Mouse (Mus musculus): ENCODE measurements around the gene Nrxn1. TPM values are rescaled to one million over a fixed set of nuclear protein-coding genes. Genes with fewer than 3 reads are reported as not detected.

Nrxn1 gene
- polyA plus RNA-seq, 1 experiment = not detected

DNA sequence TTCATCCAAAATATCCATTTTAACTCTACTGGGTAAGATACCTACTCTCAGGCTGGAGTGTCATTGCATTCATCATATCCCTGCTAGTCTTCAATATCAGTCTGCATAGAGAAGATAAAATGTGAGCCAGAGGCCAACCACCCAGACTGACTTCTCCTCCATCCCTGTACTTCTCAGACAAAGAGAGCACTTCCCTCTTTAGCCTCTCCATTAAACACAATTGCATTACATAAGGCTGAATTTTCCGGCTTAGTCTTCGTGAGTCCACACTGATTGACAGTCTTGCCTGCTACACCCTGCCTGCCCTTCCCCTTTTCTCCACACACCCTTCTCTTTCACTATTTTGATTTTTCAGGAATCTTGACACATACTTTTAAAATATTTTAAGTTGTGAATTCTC is 858.1 kb downstream of the Nrxn1 start:
- TF ChIP-seq TAL1 (IDR thresholded peaks at IDR 0.05; ENCODE audit: low read length) (no peak), GATA1 (IDR thresholded peaks at IDR 0.05; ENCODE audit: low read length) (no peak)
- Histone ChIP-seq H3K27me3 (ENCODE audit: control insufficient read depth) (no peaks in the 10 kb centered on the region), H3K36me3 (ENCODE audit: control insufficient read depth) (no peaks in the 10 kb centered on the region), H3K4me3 (replicated peaks) (no peak overlapping the region), H3K4me1 (ENCODE audit: control insufficient read depth) (no peaks in the 10 kb centered on the region), H3K9me3 (ENCODE audit: control insufficient read depth, low read length) (no peaks in the 10 kb centered on the region)

DNA sequence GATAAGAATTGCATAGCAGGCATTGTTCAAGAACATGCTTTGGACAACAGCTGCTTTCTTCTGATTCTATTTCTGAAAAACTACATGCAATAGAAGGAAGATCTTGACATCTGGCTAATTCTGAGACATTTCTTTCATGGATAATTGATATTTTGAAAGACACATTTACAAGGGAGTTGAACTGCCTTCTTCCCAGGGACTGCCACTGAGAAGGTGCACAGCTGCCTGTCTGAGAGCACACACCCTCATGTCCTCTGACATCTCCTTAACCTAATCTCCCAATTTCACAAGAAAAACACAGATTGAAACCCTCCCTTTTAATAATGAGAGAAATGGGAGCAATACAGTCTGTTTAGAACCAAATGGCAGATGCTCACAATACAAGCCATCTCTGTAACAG is 884.3 kb downstream of the Nrxn1 start:
- H3K9me3 ChIP-seq (ENCODE audit: control insufficient read depth, low read length) = no peaks in the 10 kb centered on the region; the same call in 1 of the 2 replicates
- no peaks in the 10 kb centered on the region for H3K4me1 ChIP-seq (ENCODE audit: control insufficient read depth)
- H3K4me3 ChIP-seq (replicated peaks) = no peak overlapping the region
- TF ChIP-seq TAL1 (IDR thresholded peaks at IDR 0.05; ENCODE audit: low read length) = no peak
- TF ChIP-seq GATA1 (IDR thresholded peaks at IDR 0.05; ENCODE audit: low read length) = no peak
- H3K36me3 ChIP-seq (ENCODE audit: control insufficient read depth) = no peaks in the 10 kb centered on the region
- no peaks in the 10 kb centered on the region for H3K27me3 ChIP-seq (ENCODE audit: control insufficient read depth)

DNA sequence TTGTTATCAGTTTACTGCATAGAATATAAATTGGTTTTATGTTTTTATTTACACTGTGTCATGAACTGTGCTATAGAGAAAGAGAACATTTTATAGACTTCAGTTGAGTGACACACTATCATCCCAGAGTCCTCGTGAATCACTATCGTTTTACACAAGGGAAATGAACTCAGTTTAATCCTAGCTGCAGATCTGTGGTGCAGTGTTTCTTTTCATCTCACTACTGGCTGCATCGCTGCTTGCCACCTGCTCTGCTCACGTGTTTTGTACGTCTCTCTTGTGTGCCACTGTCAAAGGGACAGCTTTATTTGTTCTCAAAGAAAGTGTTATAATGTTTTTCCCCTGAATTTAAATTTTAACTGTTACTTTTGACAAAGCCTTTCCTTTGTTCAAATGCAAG is 885.3 kb downstream of the Nrxn1 start:
- Histone ChIP-seq H3K36me3 (ENCODE audit: control insufficient read depth) (no peaks in the 10 kb centered on the region), H3K27me3 (ENCODE audit: control insufficient read depth) (no peaks in the 10 kb centered on the region), H3K4me1 (ENCODE audit: control insufficient read depth) (no peaks in the 10 kb centered on the region), H3K4me3 (replicated peaks) (no peak overlapping the region), H3K9me3 (ENCODE audit: control insufficient read depth, low read length) (no peaks in the 10 kb centered on the region; the same call in 1 of the 2 replicates)
- no peak for TF ChIP-seq GATA1 (IDR thresholded peaks at IDR 0.05; ENCODE audit: low read length)
- no peak for TF ChIP-seq TAL1 (IDR thresholded peaks at IDR 0.05; ENCODE audit: low read length)

DNA sequence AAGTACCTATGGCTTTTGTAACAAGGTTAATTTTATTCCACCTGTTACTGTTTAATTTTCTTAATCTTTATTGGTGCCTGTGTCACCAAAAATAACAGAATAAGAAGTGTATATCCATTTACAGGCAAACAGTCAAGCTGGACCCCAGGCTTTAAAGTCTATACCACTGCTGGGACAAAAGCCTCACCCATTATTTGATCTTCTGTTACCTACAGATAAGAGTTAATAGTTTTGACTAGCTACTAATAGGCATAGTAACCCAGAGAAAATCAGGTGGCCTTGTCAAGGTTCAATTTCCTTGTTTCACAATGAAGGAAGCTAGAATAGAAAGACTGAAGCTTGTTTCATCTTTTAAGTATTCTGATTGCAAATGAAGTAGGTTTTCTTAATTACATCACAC is 888.9 kb downstream of the Nrxn1 start:
- Histone ChIP-seq H3K4me1 (ENCODE audit: control insufficient read depth) (no peaks in the 10 kb centered on the region), H3K36me3 (ENCODE audit: control insufficient read depth) (no peaks in the 10 kb centered on the region), H3K9me3 (ENCODE audit: control insufficient read depth, low read length) (no peaks in the 10 kb centered on the region; the same call in 1 of the 2 replicates), H3K27me3 (ENCODE audit: control insufficient read depth) (no peaks in the 10 kb centered on the region), H3K4me3 (replicated peaks) (no peak overlapping the region)
- TF ChIP-seq TAL1 (IDR thresholded peaks at IDR 0.05; ENCODE audit: low read length) = no peak
- no peak for TF ChIP-seq GATA1 (IDR thresholded peaks at IDR 0.05; ENCODE audit: low read length)

DNA sequence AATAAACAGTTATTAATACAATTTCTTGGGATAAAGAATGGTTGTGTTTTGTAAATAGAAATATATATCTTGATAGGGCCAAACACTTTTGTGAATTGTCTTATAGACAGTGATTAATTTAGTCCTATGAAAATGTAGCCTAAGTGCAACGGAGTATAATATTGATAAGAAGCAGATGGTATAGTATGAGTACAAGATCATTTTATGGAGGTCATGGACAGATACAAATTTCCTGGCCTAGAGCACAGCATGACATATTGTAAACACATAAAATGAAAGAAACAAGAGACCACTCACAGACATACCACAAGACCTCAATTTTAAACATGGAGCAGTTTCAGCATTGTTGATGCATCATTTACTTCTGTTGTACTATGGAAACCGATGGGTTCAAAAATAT is 890.1 kb downstream of the Nrxn1 start:
- Histone ChIP-seq H3K27me3 (ENCODE audit: control insufficient read depth) (no peaks in the 10 kb centered on the region), H3K9me3 (ENCODE audit: control insufficient read depth, low read length) (no peaks in the 10 kb centered on the region; the same call in 1 of the 2 replicates), H3K4me3 (replicated peaks) (no peak overlapping the region), H3K4me1 (ENCODE audit: control insufficient read depth) (no peaks in the 10 kb centered on the region), H3K36me3 (ENCODE audit: control insufficient read depth) (no peaks in the 10 kb centered on the region)
- TF ChIP-seq GATA1 (IDR thresholded peaks at IDR 0.05; ENCODE audit: low read length) (no peak), TAL1 (IDR thresholded peaks at IDR 0.05; ENCODE audit: low read length) (no peak)

DNA sequence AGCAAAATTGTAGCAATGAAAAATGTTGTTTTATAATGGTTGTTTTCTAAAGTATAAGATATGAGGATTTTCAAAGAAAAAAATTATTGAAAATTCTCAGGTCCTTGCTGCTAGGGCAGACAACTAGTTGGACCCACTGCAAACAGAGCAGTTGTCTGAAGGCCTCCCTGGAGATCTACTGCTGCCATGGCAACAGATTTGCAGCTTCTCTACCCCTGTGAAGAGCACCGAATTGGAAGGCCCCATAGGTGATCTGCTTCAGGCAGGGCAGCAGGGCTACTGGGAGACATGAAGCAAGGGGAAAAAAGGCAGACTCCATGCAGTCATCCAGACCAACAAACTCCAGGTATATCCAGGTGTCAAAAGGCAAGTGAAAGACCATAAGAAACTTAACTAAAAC is 896.1 kb downstream of the Nrxn1 start:
- TF ChIP-seq TAL1 (IDR thresholded peaks at IDR 0.05; ENCODE audit: low read length) (no peak), GATA1 (IDR thresholded peaks at IDR 0.05; ENCODE audit: low read length) (no peak)
- no peaks in the 10 kb centered on the region for H3K4me1 ChIP-seq (ENCODE audit: control insufficient read depth)
- H3K36me3 ChIP-seq (ENCODE audit: control insufficient read depth) = no peaks in the 10 kb centered on the region
- H3K4me3 ChIP-seq (replicated peaks) = no peak overlapping the region
- no peaks in the 10 kb centered on the region for H3K27me3 ChIP-seq (ENCODE audit: control insufficient read depth)
- peaks cover 4% of the 10 kb centered on the region; the same call in 1 of the 2 replicates for H3K9me3 ChIP-seq (ENCODE audit: control insufficient read depth, low read length)

DNA sequence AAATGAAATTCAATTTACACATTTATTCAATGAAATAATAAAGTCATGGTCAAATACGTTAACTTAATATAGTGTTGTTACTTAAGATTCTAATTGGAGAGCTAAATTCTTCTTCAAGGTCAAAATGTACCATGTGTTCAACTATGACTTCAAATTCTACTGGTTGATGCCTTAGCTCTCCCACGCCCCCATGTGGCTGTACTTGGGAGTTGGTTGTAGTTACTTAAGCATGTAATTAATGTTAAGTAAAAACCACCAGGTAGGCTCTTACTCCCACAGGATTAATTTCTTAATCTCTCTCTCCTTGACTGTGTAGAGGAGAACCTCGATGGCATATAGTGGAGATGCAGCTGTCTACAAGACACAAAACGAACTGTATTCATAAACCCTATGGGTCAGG is 951.3 kb downstream of the Nrxn1 start:
- Histone ChIP-seq H3K9me3 (ENCODE audit: control insufficient read depth, low read length) (no peaks in the 10 kb centered on the region), H3K27me3 (ENCODE audit: control insufficient read depth) (no peaks in the 10 kb centered on the region), H3K4me1 (ENCODE audit: control insufficient read depth) (no peaks in the 10 kb centered on the region), H3K4me3 (replicated peaks) (no peak overlapping the region), H3K36me3 (ENCODE audit: control insufficient read depth) (no peaks in the 10 kb centered on the region)
- TF ChIP-seq TAL1 (IDR thresholded peaks at IDR 0.05; ENCODE audit: low read length) (no peak), GATA1 (IDR thresholded peaks at IDR 0.05; ENCODE audit: low read length) (no peak)

DNA sequence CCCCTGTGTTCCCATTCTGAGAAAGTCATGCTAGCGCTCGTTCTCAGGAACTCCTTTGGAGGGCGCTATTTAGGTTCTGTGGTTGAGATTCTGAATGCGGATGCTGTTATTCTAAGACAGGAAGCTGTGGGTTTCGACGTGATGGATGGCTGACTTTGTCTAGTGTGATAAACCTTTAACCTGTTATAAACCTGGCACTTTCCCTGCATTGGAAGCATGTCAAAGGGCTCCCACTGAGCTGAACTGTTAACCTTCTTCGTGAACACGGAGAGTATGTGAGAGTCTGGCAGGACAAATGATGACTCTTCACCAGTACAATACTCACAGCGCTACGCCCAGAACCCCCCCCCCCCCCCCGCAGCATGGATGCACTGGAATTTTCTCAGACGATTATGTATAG is 962.0 kb downstream of the Nrxn1 start:
- Histone ChIP-seq H3K36me3 (ENCODE audit: control insufficient read depth) (no peaks in the 10 kb centered on the region), H3K4me3 (replicated peaks) (no peak overlapping the region), H3K4me1 (ENCODE audit: control insufficient read depth) (no peaks in the 10 kb centered on the region), H3K9me3 (ENCODE audit: control insufficient read depth, low read length) (no peaks in the 10 kb centered on the region), H3K27me3 (ENCODE audit: control insufficient read depth) (no peaks in the 10 kb centered on the region)
- TF ChIP-seq TAL1 (IDR thresholded peaks at IDR 0.05; ENCODE audit: low read length) (no peak), GATA1 (IDR thresholded peaks at IDR 0.05; ENCODE audit: low read length) (no peak)

DNA sequence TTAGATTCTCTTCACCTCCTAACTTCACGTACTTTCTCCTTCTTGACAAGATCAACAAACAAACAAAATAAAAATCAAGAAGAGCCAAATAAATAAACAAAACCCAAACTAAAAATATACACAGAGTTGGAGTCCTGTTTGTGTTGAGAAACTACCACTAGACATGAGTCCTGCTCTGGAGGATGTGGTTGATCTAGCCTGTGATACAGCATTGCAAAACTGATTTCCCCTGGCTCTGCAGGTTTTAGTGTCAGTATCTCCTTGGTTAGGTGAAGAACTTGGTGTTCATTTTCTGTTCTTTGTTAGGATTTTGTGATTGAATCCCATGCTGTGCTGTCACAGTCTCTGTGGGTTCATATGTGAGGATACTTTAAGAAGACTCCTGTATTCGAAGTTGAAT is 963.7 kb downstream of the Nrxn1 start:
- H3K9me3 ChIP-seq (ENCODE audit: control insufficient read depth, low read length) = no peaks in the 10 kb centered on the region
- no peaks in the 10 kb centered on the region for H3K36me3 ChIP-seq (ENCODE audit: control insufficient read depth)
- no peak overlapping the region for H3K4me3 ChIP-seq (replicated peaks)
- no peaks in the 10 kb centered on the region for H3K4me1 ChIP-seq (ENCODE audit: control insufficient read depth)
- no peak for TF ChIP-seq GATA1 (IDR thresholded peaks at IDR 0.05; ENCODE audit: low read length)
- TF ChIP-seq TAL1 (IDR thresholded peaks at IDR 0.05; ENCODE audit: low read length) = no peak
- H3K27me3 ChIP-seq (ENCODE audit: control insufficient read depth) = no peaks in the 10 kb centered on the region

DNA sequence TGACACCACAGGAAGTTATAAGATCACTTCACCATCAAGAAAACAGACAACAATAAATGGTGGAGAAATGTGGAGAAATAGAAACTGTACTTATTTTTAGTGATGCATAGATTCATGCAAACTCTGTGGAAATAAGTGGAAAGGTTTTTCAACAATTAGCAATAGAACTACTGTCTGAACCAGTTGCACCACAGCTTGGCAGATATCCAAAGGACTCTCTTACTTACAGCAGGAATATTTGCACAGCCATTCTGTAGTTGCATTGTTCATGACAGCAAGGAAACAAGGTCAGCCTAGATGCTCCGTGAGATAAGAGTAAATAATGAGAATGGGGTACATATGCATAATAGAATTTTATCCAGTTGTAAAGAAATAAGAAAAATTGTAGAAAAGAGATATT is 965.3 kb downstream of the Nrxn1 start:
- Histone ChIP-seq H3K4me1 (ENCODE audit: control insufficient read depth) (no peaks in the 10 kb centered on the region), H3K9me3 (ENCODE audit: control insufficient read depth, low read length) (no peaks in the 10 kb centered on the region)
- TF ChIP-seq TAL1 (IDR thresholded peaks at IDR 0.05; ENCODE audit: low read length) (no peak), GATA1 (IDR thresholded peaks at IDR 0.05; ENCODE audit: low read length) (no peak)

More for the DNA sequence above, 965.3 kb downstream of the Nrxn1 start:
- Histone ChIP-seq H3K36me3 (ENCODE audit: control insufficient read depth) (no peaks in the 10 kb centered on the region), H3K27me3 (ENCODE audit: control insufficient read depth) (no peaks in the 10 kb centered on the region), H3K4me3 (replicated peaks) (no peak overlapping the region)

Data from erythroblast, embryonic 14.5 days (primary cell).